Mouse (Mus musculus): Measurements from ENCODE around the gene Rep15. TPM values are rescaled to one million over a fixed set of nuclear protein-coding genes. Genes with fewer than 3 reads are reported as not detected.

Gene Rep15
- total RNA-seq, 2 experiments from 2014 or later = 0.09 TPM; not detected in 1

GRCm38 (mm10) chr6:147028396-147028795, 4.0 kb upstream of the Rep15 start:
- ATAC-seq (ENCODE audit: poor library complexity, severe bottlenecking) = no peak

- no peak for ATAC-seq (ENCODE audit: poor library complexity, severe bottlenecking)
Measured at GRCm38 (mm10) chr6:147029591-147029990, 2.8 kb upstream of the Rep15 start.

GRCm38 (mm10) chr6:147030096-147030885, 2.1 kb upstream of the Rep15 start:
- ATAC-seq (ENCODE audit: poor library complexity, severe bottlenecking) = no peak

GRCm38 (mm10) chr6:147042291-147043290, 10.2 kb downstream of the Rep15 start, which contains the start of gene Mrps35:
Gene Mrps35, plus strand, starts transcription at chr6:147042764.
- ATAC-seq (ENCODE audit: poor library complexity, severe bottlenecking) = peak; percentile 98

- ATAC-seq (ENCODE audit: poor library complexity, severe bottlenecking) = no peak
Measured at GRCm38 (mm10) chr6:147043633-147044032, 11.2 kb downstream of the Rep15 start.

- ATAC-seq (ENCODE audit: poor library complexity, severe bottlenecking) = no peak
Measured at GRCm38 (mm10) chr6:147049239-147049805, 16.9 kb downstream of the Rep15 start.

- ATAC-seq (ENCODE audit: poor library complexity, severe bottlenecking) = peak; percentile 79
Measured at GRCm38 (mm10) chr6:147051666-147052065, 19.3 kb downstream of the Rep15 start.

GRCm38 (mm10) chr6:147052440-147052839, 20.1 kb downstream of the Rep15 start:
- ATAC-seq (ENCODE audit: poor library complexity, severe bottlenecking) = peak; percentile 61

- no peak for ATAC-seq (ENCODE audit: poor library complexity, severe bottlenecking)
Measured at GRCm38 (mm10) chr6:147053785-147054646, 21.6 kb downstream of the Rep15 start.

- no peak for ATAC-seq (ENCODE audit: poor library complexity, severe bottlenecking)
Measured at GRCm38 (mm10) chr6:147055374-147055977, 23.1 kb downstream of the Rep15 start.

GRCm38 (mm10) chr6:147059326-147059725, 26.9 kb downstream of the Rep15 start:
- ATAC-seq (ENCODE audit: poor library complexity, severe bottlenecking) = no peak

GRCm38 (mm10) chr6:147061630-147062029, 29.2 kb downstream of the Rep15 start:
- no peak for ATAC-seq (ENCODE audit: poor library complexity, severe bottlenecking)

- ATAC-seq (ENCODE audit: poor library complexity, severe bottlenecking) = no peak
Measured at GRCm38 (mm10) chr6:147062034-147062433, 29.6 kb downstream of the Rep15 start.

GRCm38 (mm10) chr6:147062694-147063093, 30.3 kb downstream of the Rep15 start:
- ATAC-seq (ENCODE audit: poor library complexity, severe bottlenecking) = no peak

- no peak for ATAC-seq (ENCODE audit: poor library complexity, severe bottlenecking)
Measured at GRCm38 (mm10) chr6:147064226-147064943, 32.0 kb downstream of the Rep15 start.

GRCm38 (mm10) chr6:147064944-147065261, 32.5 kb downstream of the Rep15 start:
- ATAC-seq (ENCODE audit: poor library complexity, severe bottlenecking) = no peak

- no peak for ATAC-seq (ENCODE audit: poor library complexity, severe bottlenecking)
Measured at GRCm38 (mm10) chr6:147075808-147076387, 43.5 kb downstream of the Rep15 start.

- ATAC-seq (ENCODE audit: poor library complexity, severe bottlenecking) = no peak
Measured at GRCm38 (mm10) chr6:147076878-147077277, 44.5 kb downstream of the Rep15 start.

GRCm38 (mm10) chr6:147079919-147080318, 47.5 kb downstream of the Rep15 start:
- 0 out of 2 replicates have a peak, but pooled peaks have one; percentile 4 for ATAC-seq (ENCODE audit: poor library complexity, severe bottlenecking)

Data from megakaryocyte, adult 5-6 weeks (primary cell).